Mouse (Mus musculus) activated CD4-positive, CD25-positive, alpha-beta regulatory T cell, adult 4 months (primary cell): ENCODE results near the gene Slc16a8. TPM values are rescaled to one million over a fixed set of nuclear protein-coding genes. Genes with fewer than 3 reads are reported as not detected.

ENCODE experiments used
- ATAC-seq: one replicate; pipeline ENCODE4 v1.8.0; 2017
- polyA plus RNA-seq, 2 experiments: library from polyadenylated mRNA; unstranded; fragments of 100-300 nt; shearing (Covaris generic); gene quantifications; one replicate each; pipeline ENCODE4 v1.2.1; 2017

Slc16a8 gene
- polyA plus RNA-seq, 2 experiments from 2014 or later = not detected

GRCm38 (mm10) chr15:79212750-79213446, 41.7 kb downstream of the Slc16a8 start:
- no peak for ATAC-seq

GRCm38 (mm10) chr15:79210357-79210756, 44.2 kb downstream of the Slc16a8 start:
- ATAC-seq = no peak

GRCm38 (mm10) chr15:79208758-79209439, 45.7 kb downstream of the Slc16a8 start:
- ATAC-seq = peak; percentile 98

- ATAC-seq = no peak
These were observed 46.4 kb downstream of the Slc16a8 start for GRCm38 (mm10) chr15:79208211-79208610.

- no peak for ATAC-seq
These were observed 52.0 kb downstream of the Slc16a8 start for GRCm38 (mm10) chr15:79202575-79202974.

GRCm38 (mm10) chr15:79201491-79202150, 52.9 kb downstream of the Slc16a8 start:
- no peak for ATAC-seq

Other genes with a start within 250 kb of the Slc16a8 start
- 10 to 100 TPM; 37.2 to 37.8 TPM for gene H1f0, start 226.3 kb downstream of the Slc16a8 start, polyA plus RNA-seq
- gene Galr3, start 212.9 kb downstream of the Slc16a8 start, polyA plus RNA-seq = not detected
- 1 to 10 TPM; 7.4 to 8.1 TPM for gene Ankrd54, start 191.9 kb downstream of the Slc16a8 start, polyA plus RNA-seq
- 100 to 1,000 TPM; 241 to 298 TPM for gene Eif3l, start 179.6 kb downstream of the Slc16a8 start, polyA plus RNA-seq
- gene Micall1, start 145.9 kb downstream of the Slc16a8 start, polyA plus RNA-seq = 10 to 100 TPM; 11.1 to 11.3 TPM
- gene Polr2f, start 113.8 kb downstream of the Slc16a8 start, polyA plus RNA-seq = 100 to 1,000 TPM; 105 to 132 TPM
- gene 1700088E04Rik, start 113.5 kb downstream of the Slc16a8 start, polyA plus RNA-seq = 1 to 10 TPM; 7.0 to 7.3 TPM
- gene Sox10, start 89.5 kb downstream of the Slc16a8 start, polyA plus RNA-seq = not detected
- gene Pick1, start 25.6 kb downstream of the Slc16a8 start, polyA plus RNA-seq = 1 to 10 TPM; 7.2 to 9.7 TPM
- gene Gm49486, start 25.4 kb downstream of the Slc16a8 start, polyA plus RNA-seq = under 1 TPM; 0.16 to 0.34 TPM
- gene Baiap2l2, start 30.8 kb upstream of the Slc16a8 start, polyA plus RNA-seq = under 1 TPM in 1 of 2 experiments, not detected in 1; 0.66 TPM
- 10 to 100 TPM; 10.3 to 12.3 TPM for gene Pla2g6, start 73.6 kb upstream of the Slc16a8 start, polyA plus RNA-seq
- 1 to 10 TPM; 1.9 to 3.7 TPM for gene Maff, start 91.9 kb upstream of the Slc16a8 start, polyA plus RNA-seq
- gene Tmem184b, start 148.8 kb upstream of the Slc16a8 start, polyA plus RNA-seq = 10 to 100 TPM in 1 of 2 experiments, 1 to 10 TPM in 1; 9.3 to 18.1 TPM
- 1 to 10 TPM; 5.5 to 5.6 TPM for gene Csnk1e, start 200.8 kb upstream of the Slc16a8 start, polyA plus RNA-seq